Mouse (Mus musculus) embryonic facial prominence, embryonic 15.5 days (tissue): ENCODE data around the gene Akr1b3. TPM values are rescaled to one million over a fixed set of nuclear protein-coding genes. Genes with fewer than 3 reads are reported as not detected.

Experiments used
- polyA plus RNA-seq: library from polyadenylated mRNA; unstranded; fragments of >200 nt; fragmentation: Nextera tagmentation; extraction: Ambion mirVana; gene quantifications from 2 replicates; pipeline ENCODE4 v1.2.1, GENCODE M21; 2015

Gene Akr1b3
- polyA plus RNA-seq, 1 experiment from 2014 or later, result 156 TPM

Other genes with a start within 250 kb of the Akr1b3 start
- 43.6 and 44.5 TPM in 2 replicates for gene Slc35b4, start 140.4 kb downstream of the Akr1b3 start, polyA plus RNA-seq
- 9.0 and 10.3 TPM in 2 replicates for gene Akr1b8, start 36.6 kb upstream of the Akr1b3 start, polyA plus RNA-seq
- gene Akr1b10, start 66.7 kb upstream of the Akr1b3 start, polyA plus RNA-seq, result 15.1 and 18.1 TPM in 2 replicates
- not detected in 2 replicates for gene Akr1b7, start 94.9 kb upstream of the Akr1b3 start, polyA plus RNA-seq
- gene Bpgm, start 158.7 kb upstream of the Akr1b3 start, polyA plus RNA-seq, result 42.4 and 49.5 TPM in 2 replicates